Mouse (Mus musculus) lung, adult 2 months (tissue): ENCODE measurements around the gene Rasgef1a.

Experiments
- CTCF ChIP-seq: fragments of 200-500 bp; IDR thresholded peaks from 2 replicates; pipeline ENCODE4 v1.5.1; 2011; ENCODE audit warnings: mild to moderate bottlenecking, low read length, control low read depth; ENCODE audit not compliant: insufficient read depth
- POLR2A ChIP-seq: fragments of 200-500 bp; IDR thresholded peaks from 2 replicates; pipeline ENCODE4 v1.6.1; 2011; ENCODE audit warnings: low read depth, mild to moderate bottlenecking, control low read depth, low read length, borderline replicate concordance; ENCODE audit errors: extremely low read depth

DNA sequence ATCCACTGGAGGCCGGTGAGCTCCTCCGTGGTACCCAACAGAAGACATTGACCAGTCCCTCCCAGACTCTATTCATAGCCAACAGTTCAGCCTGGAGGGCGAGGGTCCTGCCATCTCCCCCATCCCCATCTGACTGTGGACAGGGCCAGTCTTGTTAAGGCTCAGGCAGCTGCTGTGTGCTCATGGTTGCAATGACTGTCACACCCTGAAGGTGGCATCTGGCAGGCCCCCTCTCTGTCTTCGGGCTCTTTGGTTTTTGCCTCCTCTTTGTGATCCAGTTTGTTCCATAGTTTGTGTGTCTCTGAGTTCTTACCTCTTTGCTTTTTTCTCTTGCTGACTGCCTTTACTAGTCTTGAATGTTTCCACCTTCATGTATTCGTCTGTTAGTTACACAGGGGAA, 24.1 kb upstream of the Rasgef1a start:
- TF ChIP-seq CTCF (peak; percentile 33; the same call in 1 of the 2 replicates), POLR2A (no peak)
